Mouse (Mus musculus): ENCODE results near the gene Olfml2a. TPM values are rescaled to one million over a fixed set of nuclear protein-coding genes. Genes with fewer than 3 reads are reported as not detected.

The Olfml2a gene
- polyA plus RNA-seq, 1 experiment from 2014 or later: 4.9 TPM

- no peak overlapping the region for H3K4me2 ChIP-seq (replicated peaks)
- H3K36me3 ChIP-seq: no peaks in the 10 kb centered on the region
- no peak overlapping the region for H3K27ac ChIP-seq
- H3K27me3 ChIP-seq: no peaks in the 10 kb centered on the region
- ATAC-seq (ENCODE audit: low FRiP score): no peak
- no peaks in the 10 kb centered on the region for H3K4me1 ChIP-seq
- WGBS: 84% methylated on average over 2 of the region's 2 CpGs
- H3K4me3 ChIP-seq: no peak overlapping the region
- no peaks in the 10 kb centered on the region for H3K9me3 ChIP-seq (replicated peaks)
- H3K9ac ChIP-seq: no peak overlapping the region
Observed at GRCm38 (mm10) chr2:38941898-38942297, 10.1 kb downstream of the Olfml2a start.

GRCm38 (mm10) chr2:38943161-38943560 is 11.4 kb downstream of the Olfml2a start:
- ATAC-seq (ENCODE audit: low FRiP score): no peak
- Histone ChIP-seq H3K27ac (no peak overlapping the region), H3K27me3 (no peaks in the 10 kb centered on the region), H3K4me1 (no peaks in the 10 kb centered on the region), H3K9me3 (replicated peaks) (no peaks in the 10 kb centered on the region), H3K36me3 (no peaks in the 10 kb centered on the region), H3K9ac (no peak overlapping the region), H3K4me3 (no peak overlapping the region), H3K4me2 (replicated peaks) (no peak overlapping the region)
- 82% methylated on average over 5 of the region's 5 CpGs for WGBS

GRCm38 (mm10) chr2:38943977-38944376 is 12.2 kb downstream of the Olfml2a start:
- no peak for ATAC-seq (ENCODE audit: low FRiP score)
- Histone ChIP-seq H3K4me2 (replicated peaks) (no peak overlapping the region), H3K36me3 (no peaks in the 10 kb centered on the region), H3K27ac (no peak overlapping the region), H3K9ac (no peak overlapping the region), H3K27me3 (no peaks in the 10 kb centered on the region), H3K4me3 (no peak overlapping the region), H3K9me3 (replicated peaks) (no peaks in the 10 kb centered on the region), H3K4me1 (no peaks in the 10 kb centered on the region)
- 48% methylated on average over 2 of the region's 2 CpGs for WGBS

GRCm38 (mm10) chr2:38944460-38945161 is 12.8 kb downstream of the Olfml2a start:
- 80% methylated on average over 3 of the region's 3 CpGs for WGBS
- Histone ChIP-seq H3K4me2 (replicated peaks) (no peak overlapping the region), H3K9ac (no peak overlapping the region), H3K4me1 (no peaks in the 10 kb centered on the region), H3K27me3 (no peaks in the 10 kb centered on the region), H3K27ac (no peak overlapping the region), H3K9me3 (replicated peaks) (no peaks in the 10 kb centered on the region), H3K36me3 (no peaks in the 10 kb centered on the region), H3K4me3 (no peak overlapping the region)
- ATAC-seq (ENCODE audit: low FRiP score): no peak

- WGBS: 77% methylated on average over 7 of the region's 7 CpGs
- no peak for ATAC-seq (ENCODE audit: low FRiP score)
- Histone ChIP-seq H3K9ac (no peak overlapping the region), H3K36me3 (no peaks in the 10 kb centered on the region), H3K27ac (no peak overlapping the region), H3K4me2 (replicated peaks) (no peak overlapping the region), H3K4me1 (no peaks in the 10 kb centered on the region), H3K27me3 (no peaks in the 10 kb centered on the region), H3K9me3 (replicated peaks) (no peaks in the 10 kb centered on the region), H3K4me3 (no peak overlapping the region)
Observed at GRCm38 (mm10) chr2:38947566-38947965, 15.8 kb downstream of the Olfml2a start.

- no peak overlapping the region for H3K27ac ChIP-seq
- 83% methylated on average over 7 of the region's 7 CpGs for WGBS
- H3K9ac ChIP-seq: no peak overlapping the region
- ATAC-seq (ENCODE audit: low FRiP score): no peak
- H3K4me2 ChIP-seq (replicated peaks): no peak overlapping the region
- H3K4me3 ChIP-seq: no peak overlapping the region
- H3K4me1 ChIP-seq: no peaks in the 10 kb centered on the region
- H3K27me3 ChIP-seq: no peaks in the 10 kb centered on the region
- H3K36me3 ChIP-seq: no peaks in the 10 kb centered on the region
- no peaks in the 10 kb centered on the region for H3K9me3 ChIP-seq (replicated peaks)
Observed at GRCm38 (mm10) chr2:38950281-38950719, 18.5 kb downstream of the Olfml2a start.

- Histone ChIP-seq H3K36me3 (no peaks in the 10 kb centered on the region), H3K4me2 (replicated peaks) (no peak overlapping the region), H3K9me3 (replicated peaks) (no peaks in the 10 kb centered on the region), H3K9ac (no peak overlapping the region), H3K4me3 (no peak overlapping the region), H3K27me3 (no peaks in the 10 kb centered on the region), H3K4me1 (no peaks in the 10 kb centered on the region), H3K27ac (no peak overlapping the region)
- 69% methylated on average over 5 of the region's 5 CpGs for WGBS
- ATAC-seq (ENCODE audit: low FRiP score): no peak
Observed at GRCm38 (mm10) chr2:38953152-38953883, 21.5 kb downstream of the Olfml2a start.

- H3K9me3 ChIP-seq (replicated peaks): no peaks in the 10 kb centered on the region
- H3K4me2 ChIP-seq (replicated peaks): no peak overlapping the region
- no peak overlapping the region for H3K4me3 ChIP-seq
- no peaks in the 10 kb centered on the region for H3K36me3 ChIP-seq
- no peak overlapping the region for H3K27ac ChIP-seq
- WGBS: 75% methylated on average over 2 of the region's 2 CpGs
- no peaks in the 10 kb centered on the region for H3K27me3 ChIP-seq
- H3K4me1 ChIP-seq: no peaks in the 10 kb centered on the region
- no peak for ATAC-seq (ENCODE audit: low FRiP score)
- H3K9ac ChIP-seq: no peak overlapping the region
Observed at GRCm38 (mm10) chr2:38956062-38956461, 24.3 kb downstream of the Olfml2a start.

- Histone ChIP-seq H3K9ac (no peak overlapping the region), H3K4me2 (replicated peaks) (no peak overlapping the region), H3K27me3 (no peaks in the 10 kb centered on the region), H3K27ac (no peak overlapping the region), H3K9me3 (replicated peaks) (no peaks in the 10 kb centered on the region), H3K4me3 (no peak overlapping the region), H3K4me1 (no peaks in the 10 kb centered on the region), H3K36me3 (no peaks in the 10 kb centered on the region)
- no peak for ATAC-seq (ENCODE audit: low FRiP score)
- 82% methylated on average over 5 of the region's 5 CpGs for WGBS
Observed at GRCm38 (mm10) chr2:38957671-38958223, 26.0 kb downstream of the Olfml2a start.

GRCm38 (mm10) chr2:38964198-38964597 is 32.4 kb downstream of the Olfml2a start:
- Histone ChIP-seq H3K36me3 (no peaks in the 10 kb centered on the region), H3K4me3 (no peak overlapping the region), H3K27me3 (no peaks in the 10 kb centered on the region), H3K9ac (no peak overlapping the region), H3K4me2 (replicated peaks) (no peak overlapping the region), H3K9me3 (replicated peaks) (no peaks in the 10 kb centered on the region), H3K27ac (no peak overlapping the region), H3K4me1 (no peaks in the 10 kb centered on the region)
- peak; percentile 48; the same call in 1 of the 2 replicates for ATAC-seq (ENCODE audit: low FRiP score)
- 32% methylated on average over 4 of the region's 4 CpGs for WGBS

GRCm38 (mm10) chr2:38969650-38970049 is 37.9 kb downstream of the Olfml2a start:
- Histone ChIP-seq H3K4me3 (no peak overlapping the region), H3K4me1 (no peaks in the 10 kb centered on the region), H3K27me3 (no peaks in the 10 kb centered on the region), H3K9ac (no peak overlapping the region), H3K36me3 (no peaks in the 10 kb centered on the region), H3K4me2 (replicated peaks) (no peak overlapping the region), H3K9me3 (replicated peaks) (no peaks in the 10 kb centered on the region), H3K27ac (no peak overlapping the region)
- no peak for ATAC-seq (ENCODE audit: low FRiP score)
- 97% methylated on average over 2 of the region's 2 CpGs for WGBS

- no peak overlapping the region for H3K4me2 ChIP-seq (replicated peaks)
- no peak overlapping the region for H3K4me3 ChIP-seq
- H3K27ac ChIP-seq: no peak overlapping the region
- ATAC-seq (ENCODE audit: low FRiP score): no peak
- H3K9me3 ChIP-seq (replicated peaks): no peaks in the 10 kb centered on the region
- no peaks in the 10 kb centered on the region for H3K27me3 ChIP-seq
- H3K4me1 ChIP-seq: no peaks in the 10 kb centered on the region
- no peak overlapping the region for H3K9ac ChIP-seq
- no peaks in the 10 kb centered on the region for H3K36me3 ChIP-seq
- 82% methylated on average over 5 of the region's 5 CpGs for WGBS
Observed at GRCm38 (mm10) chr2:38970057-38970456, 38.3 kb downstream of the Olfml2a start.

All from hindbrain, embryonic 12.5 days (tissue).